Mouse (Mus musculus) heart, adult 2 months (tissue): ENCODE data around the gene Atp1b1.

Source experiments
- CTCF ChIP-seq: fragments of 200-600 bp; IDR thresholded peaks from 2 replicates; pipeline ENCODE4 v1.8.1; 2022; ENCODE audit warnings: antibody characterized with exemption, mild to moderate bottlenecking, moderate library complexity
- EP300 ChIP-seq: fragments of 200-500 bp; IDR thresholded peaks from 2 replicates; pipeline ENCODE4 v1.6.1; 2011; ENCODE audit warnings: low read depth, low read length, control low read depth; ENCODE audit not compliant: insufficient read depth
- POLR2A ChIP-seq: fragments of 200-500 bp; IDR thresholded peaks from 2 replicates; pipeline ENCODE4 v1.6.1; 2011; ENCODE audit warnings: mild to moderate bottlenecking, low read depth, low read length, control low read depth; ENCODE audit not compliant: insufficient read depth

GRCm38 (mm10) chr1:164453146-164453545 lies 5.0 kb downstream of the Atp1b1 start:
- TF ChIP-seq POLR2A (no peak), EP300 (no peak), CTCF (no peak)
